Mouse (Mus musculus): ENCODE measurements around the gene Abhd12b.

Abhd12b gene

DNA sequence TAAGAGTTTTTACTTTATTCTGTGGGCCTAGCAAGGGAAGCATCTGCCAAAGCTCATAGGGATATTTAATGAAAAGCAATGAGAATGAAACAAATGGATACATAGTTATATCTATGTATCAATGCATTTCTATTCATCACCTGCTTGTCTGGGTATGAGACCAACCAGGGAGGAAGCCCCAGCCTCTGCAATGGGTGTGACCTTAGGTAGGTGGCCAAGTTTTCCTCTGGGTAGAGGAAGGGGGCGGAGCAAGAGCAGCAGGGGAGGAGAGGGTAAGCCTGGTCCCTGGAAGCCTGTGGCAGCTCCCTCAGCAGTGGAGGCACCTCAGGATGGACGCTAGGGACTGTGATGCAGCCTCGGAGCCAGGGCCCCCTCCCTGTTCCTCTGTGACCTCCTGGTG lies at the start of gene Abhd12b:
Abhd12b (plus strand) TSS at position 301 of the 400 bp plus-strand sequence.
- DNase-seq (ENCODE audit: low spot score in 2 of 2) = no peak

DNA sequence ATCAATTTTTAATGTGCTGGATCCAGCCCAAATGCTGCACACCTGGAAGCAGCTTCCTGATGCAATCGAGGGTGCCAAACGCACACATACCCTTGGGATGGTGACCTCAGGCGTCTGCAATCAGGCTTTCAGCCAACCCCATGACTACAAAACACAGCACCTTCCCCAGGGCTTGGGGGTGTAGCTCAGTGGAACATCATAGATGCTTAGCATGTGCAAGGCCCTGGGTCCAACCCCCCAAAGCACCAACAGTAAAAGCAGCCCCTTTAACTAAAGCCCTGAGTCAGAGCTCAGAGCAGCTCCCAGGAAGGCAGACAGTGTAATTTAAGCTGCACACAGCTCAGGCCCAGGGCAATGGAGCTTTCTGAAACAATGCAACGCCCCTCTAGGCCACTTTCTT lies 49.7 kb upstream of the Abhd12b start:
- DNase-seq (ENCODE audit: low spot score in 2 of 2) = no peak

DNA sequence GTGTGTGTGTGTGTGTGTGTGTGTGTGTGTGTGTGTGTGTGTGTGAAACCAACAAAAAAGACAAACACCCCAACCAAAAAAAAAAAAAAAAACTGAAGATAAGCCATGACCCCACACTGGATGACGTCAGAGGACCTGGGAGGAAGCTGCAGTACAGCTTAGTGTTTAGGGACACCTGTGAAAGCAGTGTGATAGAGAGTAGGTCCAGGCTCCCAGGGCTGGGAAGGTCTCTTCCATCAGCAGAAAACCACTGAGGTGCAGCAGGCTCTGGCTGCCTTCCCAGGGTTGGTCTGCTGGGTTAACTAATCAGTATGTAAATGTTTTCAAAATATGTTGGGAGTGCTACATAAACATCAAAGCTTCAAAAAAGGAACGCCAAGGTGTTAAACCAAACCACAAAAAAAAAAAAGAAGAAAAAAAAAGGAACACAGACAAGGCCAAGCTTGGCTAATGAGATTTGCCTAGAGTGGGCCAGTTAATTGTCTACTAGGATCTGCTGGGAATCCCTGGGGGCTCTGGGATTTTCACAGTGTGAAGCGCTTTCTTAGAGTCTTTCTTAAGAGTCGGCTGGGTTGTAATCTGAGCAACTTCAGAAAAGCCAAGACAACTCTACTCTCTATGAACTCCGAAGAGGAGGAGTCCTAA lies 49.0 kb upstream of the Abhd12b start:
- DNase-seq (ENCODE audit: low spot score in 2 of 2) = no peak

DNA sequence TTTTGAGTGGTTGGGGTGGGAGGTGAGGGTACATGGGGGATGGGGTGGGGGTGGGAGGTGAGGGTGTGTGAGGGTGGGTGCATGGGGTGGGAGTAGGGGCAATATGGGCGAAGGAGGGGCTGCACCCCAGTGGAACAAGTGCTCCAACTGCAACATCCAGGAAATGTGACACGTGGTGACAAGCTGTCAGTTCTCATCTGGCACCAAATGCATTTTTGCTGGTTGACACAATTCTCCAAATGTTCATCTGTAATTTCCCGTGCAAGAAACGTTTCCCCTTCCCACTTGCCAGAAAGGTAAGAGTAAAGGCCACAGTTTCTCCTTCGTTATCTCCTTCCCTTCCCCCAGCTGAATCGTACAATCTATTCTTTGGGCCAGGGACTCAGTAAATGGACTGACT lies 48.1 kb upstream of the Abhd12b start:
- DNase-seq (ENCODE audit: low spot score in 2 of 2) = no peak

DNA sequence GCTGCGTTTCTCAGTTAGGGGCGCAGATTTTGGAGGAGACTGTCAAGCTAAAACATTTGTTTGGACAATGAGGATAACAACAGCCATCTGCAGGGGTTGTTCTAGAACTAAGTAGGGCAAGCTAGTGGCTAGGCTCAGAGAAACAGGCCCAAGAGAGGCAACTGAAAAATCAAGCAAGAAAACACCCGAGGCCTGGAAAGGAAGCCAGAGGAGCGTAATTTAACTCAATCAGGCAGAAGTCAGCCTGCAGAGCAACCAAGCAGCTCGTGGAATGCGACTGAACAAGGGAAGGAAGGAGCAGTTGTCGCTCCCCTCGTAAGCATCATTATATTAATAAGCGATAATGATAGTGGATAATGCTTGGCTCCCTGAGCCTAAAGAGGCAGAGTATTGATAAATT lies 47.4 kb upstream of the Abhd12b start:
- DNase-seq (ENCODE audit: low spot score in 2 of 2) = no peak

DNA sequence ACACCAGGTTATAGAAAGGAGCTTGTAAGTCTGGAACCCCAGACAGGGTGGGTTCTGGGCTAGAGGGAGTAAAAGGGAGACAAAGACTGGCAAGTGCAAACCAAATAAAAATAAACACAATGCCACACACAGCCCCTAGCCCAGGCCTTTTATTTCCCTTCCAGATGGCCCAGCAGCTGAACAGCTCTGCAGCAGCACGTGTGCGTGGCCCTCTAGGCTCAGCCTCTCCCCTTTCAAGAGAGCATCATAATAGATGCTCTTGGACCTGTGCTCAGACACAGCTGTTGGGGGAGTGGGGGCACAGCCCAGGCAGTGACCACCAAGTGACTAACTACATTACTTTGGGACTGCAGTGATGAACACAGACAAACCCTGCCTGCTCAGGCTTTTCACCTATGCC lies 45.8 kb upstream of the Abhd12b start:
- no peak for DNase-seq (ENCODE audit: low spot score in 2 of 2)

DNA sequence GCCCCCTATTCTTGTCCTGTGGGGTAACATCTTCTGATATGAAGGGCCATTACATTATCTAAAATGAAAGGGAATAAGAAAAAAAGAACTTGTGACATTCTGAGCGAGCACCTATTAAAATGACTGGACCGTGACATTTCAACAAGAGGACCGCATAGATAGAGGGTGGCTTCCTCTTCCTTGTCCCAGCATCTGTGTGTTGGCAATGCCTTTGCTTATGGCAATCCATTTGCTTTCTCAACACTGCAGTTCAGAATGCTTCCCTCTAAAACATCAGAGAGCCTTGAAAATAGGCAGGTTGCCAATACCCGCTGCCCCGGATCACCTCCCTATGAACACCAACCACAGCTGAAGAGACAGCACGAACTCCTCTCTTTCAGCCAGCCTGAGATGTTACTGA lies 44.0 kb upstream of the Abhd12b start:
- no peak for DNase-seq (ENCODE audit: low spot score in 2 of 2)

DNA sequence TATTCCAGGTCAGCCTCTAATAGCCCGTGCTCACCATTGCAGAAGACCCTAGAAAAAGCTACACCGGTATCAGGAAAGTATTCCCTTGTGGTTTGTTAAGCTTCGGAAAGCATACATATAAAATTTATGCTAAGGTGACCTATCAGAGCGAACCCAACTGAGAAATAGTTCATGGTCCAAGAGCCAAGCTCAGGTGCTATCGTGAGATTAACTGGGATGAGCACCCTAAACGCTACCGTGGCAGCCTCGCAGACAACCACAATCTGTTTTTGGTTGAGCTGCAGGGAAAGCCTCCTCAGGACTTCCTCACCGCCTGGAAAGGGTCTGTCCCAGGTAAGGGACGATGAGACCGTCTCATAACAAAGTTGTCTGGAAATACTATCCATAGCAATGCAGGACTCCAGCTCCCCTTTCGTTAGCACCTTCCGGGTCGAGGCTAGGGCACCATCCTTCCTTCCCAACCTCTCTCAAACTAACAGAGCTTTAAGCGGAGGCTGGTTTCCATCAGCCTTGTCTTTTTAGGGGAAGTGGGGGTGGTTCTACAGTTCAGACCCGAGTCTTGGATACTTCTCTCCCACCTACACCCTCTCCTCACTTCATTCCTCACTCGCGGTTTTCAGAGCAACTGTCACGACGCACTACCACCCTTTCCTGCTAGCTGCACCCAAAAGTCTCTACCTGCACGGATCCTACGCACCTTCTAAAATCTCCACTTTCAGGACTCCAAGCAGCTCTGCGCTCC lies 43.4 kb upstream of the Abhd12b start:
- no peak for DNase-seq (ENCODE audit: low spot score in 2 of 2)

DNA sequence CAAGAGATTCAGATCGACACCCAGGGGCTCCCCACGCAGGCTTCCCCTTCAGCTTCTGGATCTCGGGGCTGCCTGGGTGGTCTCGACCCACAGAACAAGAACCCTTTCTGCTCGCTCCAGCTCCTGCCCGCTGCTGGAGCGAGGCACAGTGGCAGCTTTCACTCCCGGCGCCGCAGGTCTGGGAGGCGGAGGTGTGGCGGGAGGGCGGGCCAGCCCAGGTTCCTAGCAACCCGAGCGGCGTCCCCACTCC lies 42.9 kb upstream of the Abhd12b start:
- no peak for DNase-seq (ENCODE audit: low spot score in 2 of 2)

DNA sequence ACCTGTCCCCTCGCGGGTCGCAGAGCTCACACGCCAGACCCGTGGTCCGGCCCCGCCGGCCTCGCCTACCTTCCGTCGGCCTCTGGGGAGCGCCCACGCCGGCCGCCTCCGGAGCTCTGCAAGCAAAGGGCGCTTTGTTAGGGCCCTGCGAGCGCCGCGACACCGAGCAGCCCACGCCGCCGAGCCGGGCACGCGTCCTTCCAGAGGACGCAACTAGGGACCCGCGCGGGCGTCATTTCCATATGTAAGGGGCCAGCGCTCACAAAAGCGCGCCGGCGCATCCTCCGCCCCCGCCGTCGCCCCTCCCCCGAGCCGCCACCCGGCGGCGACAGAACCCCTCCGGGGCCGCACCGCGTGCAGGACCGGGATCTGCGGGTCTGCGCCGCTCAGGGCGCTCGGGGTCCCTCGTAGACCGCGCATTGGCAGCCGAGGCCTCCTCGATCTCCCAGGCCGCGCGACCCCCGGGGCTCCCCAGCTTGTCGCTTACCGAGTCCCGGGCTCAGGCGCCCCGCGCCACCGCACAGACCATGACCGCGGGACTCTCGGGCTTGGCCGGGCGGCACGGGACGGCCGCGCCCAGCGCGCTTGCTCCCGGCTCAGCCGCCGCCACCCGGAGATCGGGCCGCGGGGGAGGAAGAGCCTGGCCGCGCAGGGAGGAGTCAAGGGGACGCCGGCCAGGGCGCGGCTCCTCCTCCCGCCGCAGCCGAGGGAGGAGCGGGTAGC lies 42.4 kb upstream of the Abhd12b start:
- peak; percentile 49 to 65 for DNase-seq (ENCODE audit: low spot score in 2 of 2)

DNA sequence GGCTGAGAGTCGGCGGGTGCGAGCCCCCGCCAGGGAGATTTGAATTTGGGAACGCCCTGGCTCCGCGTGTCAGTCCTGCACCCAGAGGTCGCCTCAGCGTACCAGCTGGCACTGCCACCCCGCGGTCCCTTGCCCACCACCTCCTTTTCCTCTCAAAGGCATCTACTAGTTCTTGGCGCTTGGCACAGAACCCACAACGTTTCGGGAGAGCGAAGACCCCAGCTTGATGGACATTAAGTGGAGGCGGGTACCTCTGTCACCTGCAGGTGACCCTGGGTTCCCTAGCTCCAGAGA lies 41.9 kb upstream of the Abhd12b start:
- no peak for DNase-seq (ENCODE audit: low spot score in 2 of 2)

DNA sequence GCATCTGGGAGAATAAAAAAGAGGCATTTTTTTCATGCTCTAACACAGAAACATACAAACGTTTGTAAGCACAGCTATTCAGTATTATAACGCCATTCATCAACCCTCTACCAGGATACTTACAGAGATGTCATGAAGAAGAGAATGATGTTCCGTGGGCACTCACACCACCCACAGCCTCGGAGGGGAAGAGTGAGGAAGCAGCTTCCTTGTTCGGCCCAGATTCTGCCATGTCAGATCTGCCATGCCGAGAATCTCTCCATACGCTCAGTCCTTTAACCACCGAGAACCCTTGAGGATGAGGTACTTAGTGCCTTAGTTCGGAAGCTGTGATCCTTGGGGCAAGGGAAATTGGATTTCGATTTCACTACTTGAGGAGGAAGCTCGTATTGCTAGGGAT lies 40.6 kb upstream of the Abhd12b start, which contains the start of gene Nin:
Nin (minus strand) TSS at position 367 of the 400 bp plus-strand sequence.
- no peak for DNase-seq (ENCODE audit: low spot score in 2 of 2)

DNA sequence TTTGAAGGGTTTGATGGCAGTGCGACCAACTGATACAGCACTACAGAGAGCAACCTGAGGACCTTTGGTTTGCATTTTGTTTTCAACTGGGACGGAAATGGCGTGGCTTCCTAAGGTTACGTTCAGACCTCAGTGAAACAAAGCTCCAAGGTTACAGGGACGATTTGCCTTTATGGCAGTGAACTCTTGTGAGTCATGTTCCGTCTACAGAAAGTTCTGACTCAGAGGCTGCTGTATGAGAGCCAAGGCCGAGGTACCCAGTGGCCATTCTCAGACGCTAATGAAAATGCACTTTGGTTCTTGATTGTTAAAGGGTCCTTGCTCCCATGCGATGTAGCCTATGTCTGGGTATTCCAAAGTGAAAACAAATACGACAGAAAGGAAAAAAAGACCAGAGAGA lies 36.8 kb upstream of the Abhd12b start:
- DNase-seq (ENCODE audit: low spot score in 2 of 2) = no peak

DNA sequence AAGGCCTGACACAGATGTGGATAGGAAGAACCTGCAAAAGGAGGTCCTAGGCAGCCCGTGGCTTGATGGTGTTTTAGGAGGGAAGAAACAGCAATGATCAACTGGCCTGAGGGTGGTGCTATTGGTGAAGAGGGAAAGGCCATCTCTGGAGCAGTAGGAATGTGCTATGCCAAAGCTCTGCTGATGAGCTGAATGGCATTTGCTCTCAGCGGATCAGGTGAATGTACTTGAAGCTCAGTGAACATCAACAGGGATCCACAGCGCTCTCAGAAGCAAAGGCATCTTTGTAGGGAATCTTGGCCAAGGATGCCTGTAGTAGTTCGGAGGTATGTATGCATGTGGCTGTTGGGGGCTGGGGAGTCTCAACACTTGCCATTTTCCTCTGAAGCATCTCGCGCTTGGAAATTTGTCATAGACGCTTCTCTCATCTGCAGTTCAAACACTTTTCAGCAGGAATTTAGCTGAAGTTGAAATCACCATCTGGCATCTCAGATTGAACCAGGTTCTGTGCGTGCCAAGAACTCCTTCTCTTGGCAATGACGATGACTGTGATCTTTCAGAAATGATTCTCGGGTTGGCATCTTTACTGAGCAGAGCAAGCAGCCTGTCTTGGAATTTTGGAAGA lies 35.1 kb upstream of the Abhd12b start:
- no peak for DNase-seq (ENCODE audit: low spot score in 2 of 2)

DNA sequence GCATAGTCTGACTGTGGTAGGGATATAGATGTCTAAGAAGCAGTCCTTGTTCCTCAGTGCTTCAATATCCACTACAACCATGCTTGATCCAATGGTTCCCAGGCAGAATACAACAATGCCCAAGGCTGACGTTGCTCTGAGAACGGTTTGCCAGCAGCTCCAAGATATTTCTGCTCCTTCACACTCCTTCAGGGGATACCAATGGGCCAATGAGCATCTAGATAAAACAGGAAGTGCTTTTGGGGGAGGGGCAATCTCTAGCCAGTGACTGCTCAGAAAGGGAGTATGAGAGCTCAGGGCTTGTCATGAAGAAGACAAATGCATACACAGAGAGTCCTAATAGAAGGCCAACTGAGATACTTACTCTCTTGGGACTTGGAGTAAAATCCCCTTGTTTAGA lies 34.4 kb upstream of the Abhd12b start:
- DNase-seq (ENCODE audit: low spot score in 2 of 2) = no peak

DNA sequence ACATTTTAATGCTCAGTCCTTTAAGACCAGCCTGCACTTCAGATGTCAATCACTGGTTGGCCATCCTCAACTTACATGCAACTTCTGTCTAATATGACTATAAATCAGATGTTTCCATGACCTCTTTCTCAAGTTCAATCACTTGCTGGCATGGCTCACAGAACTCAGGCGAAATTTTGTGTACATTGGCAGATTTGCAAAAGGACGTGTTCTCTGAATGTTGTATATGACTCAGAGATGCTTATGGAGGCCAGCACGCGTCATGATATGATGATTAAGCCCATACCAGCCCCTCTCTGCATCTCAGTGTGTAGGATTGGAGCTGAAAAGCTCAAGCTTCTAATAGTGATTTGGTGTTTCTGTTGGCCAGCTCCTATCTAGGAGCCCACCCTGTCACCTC lies 27.3 kb upstream of the Abhd12b start:
- DNase-seq (ENCODE audit: low spot score in 2 of 2) = no peak

DNA sequence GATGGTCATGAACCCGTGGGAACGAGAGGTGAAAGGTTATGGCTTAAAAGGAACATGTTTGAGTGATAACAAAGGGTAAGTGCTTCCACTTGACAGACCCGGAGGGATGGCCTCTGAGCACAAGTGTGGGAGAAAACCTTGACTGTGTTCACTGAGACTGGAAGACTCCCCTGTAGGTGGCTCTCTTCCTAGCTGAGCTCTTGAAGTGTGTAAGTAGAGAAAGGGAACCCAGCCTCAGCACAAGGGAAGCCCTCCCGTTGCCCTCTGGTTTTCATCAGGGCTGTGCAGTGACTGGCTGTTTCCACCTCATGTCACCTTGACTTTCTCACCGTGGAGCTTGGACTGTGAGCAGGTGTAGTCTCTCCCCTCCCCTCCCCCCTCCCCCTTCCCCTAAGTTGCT lies 24.8 kb upstream of the Abhd12b start:
- DNase-seq (ENCODE audit: low spot score in 2 of 2) = no peak

DNA sequence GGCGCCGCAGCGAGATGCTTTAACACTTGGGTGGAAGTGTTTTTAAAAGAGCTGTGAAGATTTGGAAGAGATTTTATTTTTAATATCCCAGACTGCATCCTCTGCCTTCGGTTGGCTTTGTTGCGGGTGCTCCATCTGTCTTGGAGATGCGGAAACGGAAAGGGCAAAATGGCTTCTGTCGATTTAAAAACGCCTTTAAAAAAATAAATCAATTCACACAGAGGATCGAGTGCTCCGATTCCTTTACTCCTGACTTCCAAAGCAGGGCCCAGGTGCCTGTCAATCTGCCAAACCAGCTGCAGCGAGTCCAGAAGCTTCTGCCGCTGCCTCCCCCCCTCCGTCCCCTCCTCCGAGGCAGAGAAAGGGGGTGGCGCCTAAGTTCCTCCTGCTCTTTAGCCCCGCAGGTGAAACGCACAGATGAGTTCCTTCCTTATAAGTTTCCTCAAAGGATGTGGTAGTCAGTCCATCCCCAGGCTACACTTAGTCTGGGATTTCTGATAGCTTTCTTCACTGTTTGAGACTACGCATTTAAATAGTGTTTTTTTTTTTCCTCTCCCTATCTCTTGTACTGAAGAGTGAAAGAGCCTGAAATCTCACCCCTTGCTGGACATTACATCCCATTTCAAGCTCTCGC lies 22.8 kb upstream of the Abhd12b start:
- no peak for DNase-seq (ENCODE audit: low spot score in 2 of 2)

DNA sequence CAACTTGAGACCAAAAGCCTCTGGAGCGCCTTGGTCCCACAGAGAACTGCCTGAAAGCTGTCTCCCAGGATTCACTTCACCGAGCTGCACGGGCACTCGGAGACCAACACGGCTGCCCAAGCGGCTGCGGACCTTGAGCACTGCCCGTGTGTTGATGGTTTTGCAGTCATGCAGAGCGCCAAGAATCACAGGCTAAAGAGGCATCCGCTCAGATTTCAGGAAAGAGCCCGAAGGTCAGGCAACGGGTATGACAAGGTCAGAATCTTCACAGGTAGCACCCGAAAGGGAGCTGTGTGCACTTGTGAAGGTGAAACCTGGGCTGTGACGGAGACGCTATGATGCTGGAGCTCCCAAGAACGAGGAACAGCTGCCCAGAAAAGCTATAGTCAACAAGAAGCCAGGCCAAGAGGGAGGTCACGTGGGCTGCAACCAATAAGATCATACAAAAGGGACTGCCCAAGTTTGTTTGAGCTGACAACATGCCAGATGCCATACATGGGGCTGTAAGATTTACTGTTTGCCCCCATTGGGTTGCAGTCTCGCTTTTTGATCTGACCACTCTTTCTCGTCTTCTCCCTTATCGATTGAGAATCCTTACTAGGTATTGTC lies 19.2 kb upstream of the Abhd12b start:
- DNase-seq (ENCODE audit: low spot score in 2 of 2) = no peak

DNA sequence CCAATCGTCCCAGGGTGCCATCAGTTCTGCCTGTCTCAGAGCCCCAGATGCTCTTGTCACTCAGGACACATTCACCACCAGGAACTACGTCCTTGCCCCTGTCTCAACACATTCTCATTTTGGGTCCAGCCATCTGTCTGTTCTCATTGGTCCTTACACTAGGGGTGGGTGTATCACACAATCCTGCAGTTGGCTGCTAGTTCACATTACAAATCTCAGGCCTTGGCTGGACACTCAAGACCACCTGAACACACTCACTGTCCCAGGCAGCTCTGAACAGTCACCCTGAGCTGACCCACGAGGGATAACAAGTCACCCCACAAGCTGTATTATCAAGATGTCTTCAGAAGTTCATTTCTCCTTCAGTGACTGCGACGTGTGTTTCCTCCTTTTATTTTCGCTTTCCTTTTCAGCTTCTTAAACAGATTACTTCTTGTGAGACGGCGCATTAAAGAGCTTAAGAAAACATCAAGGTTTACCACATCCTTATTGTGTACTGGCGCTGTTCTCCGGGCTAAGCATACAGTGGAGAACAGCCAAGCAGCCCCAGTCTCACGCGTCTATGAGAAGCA lies 17.7 kb upstream of the Abhd12b start:
- DNase-seq (ENCODE audit: low spot score in 2 of 2) = peak in 1 of 2 experiments; percentile 12

DNA sequence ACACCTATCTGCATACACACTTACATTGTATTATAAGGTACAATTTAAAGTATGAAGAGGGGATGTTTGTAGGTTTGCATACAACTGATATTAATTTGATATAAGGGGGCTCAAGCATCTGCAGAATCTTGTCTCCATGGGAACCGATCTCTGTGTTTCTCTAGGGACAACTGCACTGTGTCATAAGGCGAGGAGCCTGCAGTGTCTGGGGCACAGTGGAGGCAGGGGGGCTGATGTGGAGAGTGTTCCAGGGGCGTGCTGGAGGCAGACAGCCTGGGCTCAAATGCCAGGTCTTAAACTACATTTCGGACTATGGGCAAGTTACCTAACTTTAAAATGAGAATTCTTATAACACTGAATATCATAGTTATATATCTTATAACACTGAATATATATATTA lies 16.8 kb upstream of the Abhd12b start:
- DNase-seq (ENCODE audit: low spot score in 2 of 2) = no peak

DNA sequence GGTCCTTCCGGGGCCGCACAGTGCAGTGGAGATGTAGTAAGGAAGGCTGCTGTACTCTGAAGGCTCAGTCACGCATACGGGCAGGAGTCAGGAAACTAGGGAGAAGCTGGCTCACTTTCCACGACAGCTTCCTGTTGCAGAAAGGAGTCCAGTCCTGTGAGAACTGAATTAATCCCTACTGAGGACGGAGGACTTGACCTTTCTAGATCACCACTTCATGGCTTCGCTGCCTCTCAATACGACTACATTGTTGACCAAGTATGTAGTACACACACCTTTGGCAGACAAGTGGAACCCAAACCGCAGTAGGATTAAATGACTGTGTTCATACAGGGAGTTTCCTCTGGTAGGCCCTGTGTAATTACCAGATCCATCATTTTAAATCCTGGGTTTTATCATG lies 16.3 kb upstream of the Abhd12b start:
- DNase-seq (ENCODE audit: low spot score in 2 of 2) = no peak

Measured in spleen, postnatal 14 days (tissue).